Mouse (Mus musculus) kidney, postnatal 14 days (tissue): ENCODE data around the gene Ywhae.
"Not testable (repeated sequence)": the region's sequence is repeated elsewhere in the genome, so short reads cannot be mapped to it uniquely, and the experiment has no call there.

Experiments
- DNase-seq: peaks from one replicate; pipeline ENCODE4 v3.0.0; 2022; ENCODE audit warnings: mixed read lengths

The Ywhae gene

GRCm38 (mm10) chr11:75732434-75733226 lies at the start of gene Ywhae:
Gene Ywhae, plus strand, starts transcription at chr11:75732869.
- DNase-seq = peak; percentile 94

GRCm38 (mm10) chr11:75684462-75684861 lies 48.2 kb upstream of the Ywhae start:
- DNase-seq = no peak

DNA sequence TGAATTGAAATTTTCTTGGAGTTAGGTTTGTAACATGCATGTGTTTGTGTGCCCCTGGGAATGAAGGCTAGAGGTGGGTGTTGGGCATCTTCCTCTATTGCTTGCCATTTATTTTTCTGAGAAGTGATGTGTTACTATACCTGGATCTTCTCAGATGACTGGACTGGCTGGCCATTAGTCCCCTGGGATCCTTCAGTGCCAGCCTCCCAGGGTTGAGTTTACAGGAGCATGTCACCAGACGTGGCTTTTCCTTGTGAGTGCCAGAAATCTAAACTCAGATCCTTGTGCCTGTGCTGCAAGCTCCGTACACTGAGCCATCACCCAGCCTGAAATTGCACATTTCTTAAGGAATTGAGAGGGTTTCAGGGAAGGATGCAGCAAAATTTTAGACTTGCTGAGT lies 47.7 kb upstream of the Ywhae start:
- no peak for DNase-seq

- peak; percentile 39 for DNase-seq
Observed at GRCm38 (mm10) chr11:75687343-75687993, 45.2 kb upstream of the Ywhae start.

DNA sequence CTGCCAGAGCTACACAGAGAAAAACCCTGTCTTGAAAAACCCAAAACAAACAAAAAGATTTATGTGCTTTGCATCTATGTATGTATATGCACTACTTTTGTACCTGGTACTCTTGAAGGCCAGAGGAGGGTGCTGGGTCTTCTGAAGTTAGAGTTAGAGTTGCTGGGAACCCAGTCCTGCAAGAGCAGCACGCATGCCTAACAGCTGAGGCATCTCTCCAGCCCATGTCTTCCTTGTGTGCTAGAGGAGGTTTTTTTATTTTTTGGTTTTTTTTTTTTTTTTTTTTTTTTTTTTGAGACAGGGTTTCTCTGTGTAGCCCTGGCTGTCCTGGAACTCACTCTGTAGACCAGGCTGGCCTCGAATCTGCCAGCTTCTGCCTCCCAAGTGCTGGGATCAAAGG lies 44.5 kb upstream of the Ywhae start:
- DNase-seq = no peak

DNA sequence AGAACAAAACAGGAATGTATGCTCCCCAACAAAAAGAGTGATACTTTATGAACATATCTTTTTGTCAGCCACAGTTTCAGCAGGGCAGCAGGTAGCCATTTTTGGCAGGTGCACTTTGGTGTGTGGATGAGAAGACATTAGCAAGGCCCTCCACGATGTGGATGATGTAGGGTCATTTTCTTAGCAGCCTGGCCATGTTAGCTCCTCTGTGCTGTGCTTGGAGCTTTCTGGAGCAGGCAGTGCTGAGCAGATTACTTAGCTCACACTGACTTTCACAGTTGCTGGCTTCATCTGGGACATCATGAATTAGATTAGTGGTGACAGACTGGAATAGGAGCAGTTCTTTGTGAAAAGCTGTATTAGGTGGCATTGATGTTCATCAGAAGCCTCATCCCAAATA lies 42.7 kb upstream of the Ywhae start:
- no peak for DNase-seq

DNA sequence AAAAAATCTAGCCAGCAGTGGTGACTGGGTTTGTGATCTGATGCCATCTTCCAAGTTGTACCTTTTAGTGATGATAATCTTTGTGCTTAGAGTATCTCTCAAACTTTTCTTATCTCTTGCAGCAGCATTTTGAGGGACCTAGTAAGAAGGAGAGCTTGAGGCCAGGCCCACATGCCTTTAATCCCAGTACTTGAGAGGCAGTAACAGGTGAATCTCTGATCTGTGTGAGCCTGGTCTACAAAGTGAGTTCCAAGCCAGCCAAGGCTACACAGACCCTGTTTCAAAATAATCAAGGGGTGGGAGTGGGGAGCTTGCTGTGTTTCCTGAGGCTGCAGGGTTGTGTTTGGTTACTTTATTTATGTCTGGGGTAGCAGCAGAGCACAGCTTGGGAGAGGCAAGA lies 41.6 kb upstream of the Ywhae start:
- no peak for DNase-seq

DNA sequence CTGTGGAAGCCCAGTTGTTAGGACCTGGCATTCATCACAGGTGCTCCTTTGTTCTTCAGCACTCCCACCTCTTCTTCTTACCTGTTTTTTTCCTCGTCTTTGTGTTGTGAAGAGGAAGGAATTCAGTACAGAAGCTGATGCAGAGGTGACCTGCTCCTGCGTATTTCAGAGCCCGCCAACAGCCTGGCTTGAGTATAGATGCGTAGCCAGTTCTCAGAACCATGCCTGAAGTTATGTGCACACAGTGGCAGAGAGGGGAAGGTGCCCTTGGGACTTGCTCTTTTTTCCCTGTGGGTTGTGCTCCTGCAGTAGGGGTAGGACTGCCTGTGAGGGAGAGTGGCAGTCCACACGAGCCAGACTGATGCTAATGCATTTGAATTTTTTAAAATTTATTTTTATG lies 39.1 kb upstream of the Ywhae start:
- no peak for DNase-seq

- not testable (repeated sequence) for DNase-seq
Observed at GRCm38 (mm10) chr11:75697464-75697863, 35.2 kb upstream of the Ywhae start.

DNA sequence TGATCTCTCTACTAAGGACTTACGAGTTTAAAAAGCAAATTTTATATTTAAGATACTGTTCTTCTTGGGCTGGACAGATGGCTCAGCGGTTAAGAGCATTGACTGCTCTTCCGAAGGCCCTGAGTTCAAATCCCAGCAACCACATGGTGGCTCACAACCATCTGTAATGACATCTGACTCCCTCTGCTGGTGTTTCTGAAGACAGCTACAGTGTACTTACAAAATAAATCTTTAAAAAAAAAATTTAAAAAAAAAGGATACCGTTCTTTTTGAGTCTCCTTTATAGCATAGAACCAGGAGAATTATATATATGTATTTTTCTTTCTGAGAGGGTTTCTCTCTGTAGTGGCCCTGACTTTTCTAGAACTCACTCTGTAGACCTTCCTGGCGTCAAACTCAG lies 32.1 kb upstream of the Ywhae start:
- no peak for DNase-seq

- DNase-seq = no peak
Observed at GRCm38 (mm10) chr11:75702761-75703160, 29.9 kb upstream of the Ywhae start.

DNA sequence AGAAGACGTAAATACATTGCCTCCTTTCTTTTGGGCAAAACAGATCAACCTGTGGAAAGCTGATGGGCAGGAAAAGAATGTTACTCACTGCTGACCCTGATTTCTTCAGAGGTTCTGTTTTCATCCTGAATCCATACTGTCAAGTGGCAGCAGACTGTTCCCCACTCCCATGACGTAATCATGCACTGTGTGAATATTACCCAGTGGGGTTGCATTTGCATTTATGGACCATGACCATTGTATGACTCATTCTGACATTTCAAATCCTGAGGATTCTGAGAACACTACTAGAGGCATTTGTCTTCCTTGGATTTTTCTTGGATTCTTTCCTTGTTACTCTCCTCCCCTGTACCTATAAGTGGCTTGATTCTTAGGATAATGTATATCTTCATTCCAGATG lies 28.9 kb upstream of the Ywhae start:
- DNase-seq = no peak

DNA sequence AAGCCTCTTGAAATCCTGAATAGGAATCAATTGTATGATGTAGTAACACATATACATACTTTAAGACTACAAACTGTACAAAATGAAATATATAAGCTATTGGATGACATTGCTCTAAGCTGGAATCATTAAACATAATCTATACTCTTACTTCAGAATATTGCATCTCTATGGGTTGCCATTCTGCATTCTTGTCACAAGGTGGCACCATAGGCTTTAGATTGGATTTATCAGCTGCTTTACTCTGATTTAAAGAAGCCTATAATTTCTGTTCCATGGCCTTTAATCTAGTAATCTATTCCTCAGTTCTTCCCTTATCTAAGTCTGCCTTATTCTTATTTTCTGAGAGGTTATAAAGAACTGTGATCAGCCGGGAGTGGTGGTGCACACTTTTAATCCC lies 18.7 kb upstream of the Ywhae start:
- peak; percentile 40 for DNase-seq

GRCm38 (mm10) chr11:75715556-75715955 lies 17.1 kb upstream of the Ywhae start:
- DNase-seq = no peak

GRCm38 (mm10) chr11:75716661-75717325 lies 15.9 kb upstream of the Ywhae start:
- DNase-seq = no peak

DNA sequence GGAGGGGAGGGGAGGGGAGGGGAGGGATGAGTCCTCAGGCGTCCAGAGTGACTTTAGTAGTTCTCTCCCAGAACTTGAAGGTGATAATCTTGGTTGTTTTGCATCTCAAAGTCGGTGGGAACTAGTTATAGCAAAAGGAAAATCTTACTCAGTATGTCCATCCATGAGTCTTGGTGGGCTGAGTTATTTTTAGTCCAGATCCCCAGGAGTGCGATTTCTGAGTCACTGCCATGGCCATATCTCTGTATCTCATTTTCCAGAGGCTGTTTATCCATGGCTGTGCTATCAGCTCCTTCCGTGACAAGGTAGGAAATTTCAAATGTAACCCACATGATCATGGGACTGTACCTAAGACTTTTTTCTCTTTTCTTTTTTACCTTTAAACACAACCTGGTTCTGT lies 10.3 kb upstream of the Ywhae start:
- no peak for DNase-seq

GRCm38 (mm10) chr11:75727168-75727567 lies 5.5 kb upstream of the Ywhae start:
- no peak for DNase-seq

DNA sequence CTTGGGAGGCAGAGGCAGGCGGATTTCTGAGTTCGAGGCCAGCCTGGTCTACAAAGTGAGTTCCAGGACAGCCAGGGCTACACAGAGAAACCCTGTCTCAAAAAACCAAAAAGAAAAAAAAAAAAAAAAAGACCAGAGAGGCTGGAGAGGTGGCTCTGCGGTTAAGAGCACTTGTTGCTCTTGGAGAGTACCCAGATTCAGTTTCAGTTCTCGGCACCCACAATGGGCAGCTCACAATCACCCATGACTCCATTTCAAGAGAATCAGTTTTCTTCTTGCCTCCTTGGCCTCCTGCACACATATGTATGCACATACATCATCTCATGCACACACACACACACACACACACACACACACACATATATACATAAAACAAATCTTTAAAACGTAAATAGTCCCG lies 5.0 kb upstream of the Ywhae start:
- not testable (repeated sequence) for DNase-seq

- peak; percentile 85 for DNase-seq
Observed at GRCm38 (mm10) chr11:75733227-75733940, 715 bp downstream of the Ywhae start.

GRCm38 (mm10) chr11:75735462-75736252 lies 3.0 kb downstream of the Ywhae start:
- DNase-seq = no peak

DNA sequence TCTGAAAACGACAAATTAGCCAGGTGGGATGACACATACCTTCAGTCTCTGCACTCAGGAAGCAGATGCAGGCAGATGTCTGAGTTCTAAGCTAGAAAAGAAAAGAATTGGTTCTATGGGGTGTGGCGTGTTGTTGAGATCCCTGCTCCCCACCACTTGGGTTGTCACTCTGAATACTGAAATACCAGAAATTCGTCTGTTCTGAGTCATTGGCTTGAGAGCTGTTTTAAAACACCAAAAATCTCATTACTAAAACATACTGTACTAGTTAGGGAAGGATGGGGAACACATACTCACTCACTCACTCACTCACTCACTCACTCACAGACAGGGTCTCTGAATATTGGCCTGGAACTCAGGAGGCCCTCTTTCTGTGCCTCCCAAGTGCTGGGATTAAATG lies 4.3 kb downstream of the Ywhae start:
- DNase-seq = no peak

- no peak for DNase-seq
Observed at GRCm38 (mm10) chr11:75737806-75738476, 5.3 kb downstream of the Ywhae start.
